Mouse (Mus musculus) erythroblast, embryonic 14.5 days (primary cell): ENCODE data around the gene Fbxo46.

ENCODE experiments used
- GATA1 ChIP-seq: IDR thresholded peaks from 2 replicates; pipeline ENCODE4 v1.6.1; 2012; ENCODE audit warnings: low read length, inconsistent platforms, mixed read lengths
- TAL1 ChIP-seq: IDR thresholded peaks from 3 replicates; pipeline ENCODE4 v1.6.1; 2012; ENCODE audit warnings: low read length, inconsistent platforms, mixed read lengths

DNA sequence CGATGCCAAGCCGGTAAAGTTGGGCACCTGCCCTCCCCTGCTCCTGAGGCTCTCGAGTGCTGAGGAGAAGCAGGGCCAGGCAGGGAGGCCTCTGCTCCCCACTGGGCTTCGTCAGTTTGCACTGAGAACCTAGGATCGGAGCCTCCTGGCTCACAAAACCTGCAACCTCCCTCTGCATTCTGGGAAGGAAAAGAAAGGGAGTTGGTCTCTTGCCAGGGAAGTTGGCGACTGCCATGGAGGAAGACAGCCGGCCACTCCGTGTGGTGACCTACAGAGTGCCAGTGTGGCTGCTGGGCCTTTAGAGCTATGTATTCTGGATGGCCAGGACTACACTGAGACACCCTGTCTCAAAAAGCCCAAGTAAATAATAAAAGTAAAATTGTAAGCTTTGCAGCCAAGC lies 35.1 kb downstream of the Fbxo46 start:
- TF ChIP-seq GATA1 (no peak), TAL1 (no peak)
